Mouse (Mus musculus) hindbrain, embryonic 16.5 days (tissue): ENCODE measurements around the gene Olfr845. TPM values are rescaled to one million over a fixed set of nuclear protein-coding genes. Genes with fewer than 3 reads are reported as not detected.

Experiments
- ATAC-seq: fragments of 200-750 bp; cut with Nextera tagmentation; 2 replicates; pipeline ENCODE4 v1.8.0; 2017; ENCODE audit warnings: moderate TSS enrichment, moderate library complexity
- H3K27ac ChIP-seq: fragments of 300-500 bp; sonication (generic); 2 replicates; pipeline ENCODE4 v1.5.1; 2014; ENCODE audit warnings: low read depth, mild to moderate bottlenecking, control low read depth, low read length, moderate library complexity
- H3K27me3 ChIP-seq: fragments of 300-500 bp; sonication (generic); replicated peaks from 2 replicates; pipeline ENCODE4 v1.6.1; 2014; ENCODE audit warnings: low read length; ENCODE audit not compliant: control insufficient read depth, insufficient read depth
- H3K36me3 ChIP-seq: fragments of 300-500 bp; sonication (generic); 2 replicates; pipeline ENCODE4 v1.6.1; 2014; ENCODE audit warnings: mild to moderate bottlenecking, low read length, moderate library complexity, mixed read lengths; ENCODE audit not compliant: control insufficient read depth, insufficient read depth
- H3K4me1 ChIP-seq: fragments of 300-500 bp; sonication (generic); 2 replicates; pipeline ENCODE4 v1.6.1; 2014; ENCODE audit warnings: low read depth, low read length; ENCODE audit not compliant: control insufficient read depth, insufficient read depth
- H3K4me2 ChIP-seq: fragments of 300-500 bp; sonication (generic); 2 replicates; pipeline ENCODE4 v1.6.1; 2014; ENCODE audit warnings: mild to moderate bottlenecking, low read length, control low read depth, moderate library complexity
- H3K4me3 ChIP-seq: fragments of 300-500 bp; sonication (generic); 2 replicates; pipeline ENCODE4 v1.5.1; 2014; ENCODE audit warnings: mild to moderate bottlenecking, low read length, control low read depth, moderate library complexity
- H3K9ac ChIP-seq: fragments of 300-500 bp; sonication (generic); 2 replicates; pipeline ENCODE4 v1.6.1; 2014; ENCODE audit warnings: low read depth, mild to moderate bottlenecking, control low read depth, low read length, moderate library complexity
- H3K9me3 ChIP-seq: fragments of 300-500 bp; sonication (generic); 2 replicates; pipeline ENCODE4 v1.6.1; 2014; ENCODE audit warnings: mild to moderate bottlenecking, low read length, moderate library complexity; ENCODE audit not compliant: control insufficient read depth
- WGBS: fragments of 180-500 bp; shearing (Covaris S2); extraction: QIAGEN DNeasy Blood & Tissue Kit; methylation state at CpG from one replicate; pipeline ENCODE4 v1.1.7; 2014; 5-methylcytosine and 5-hydroxymethylcytosine counted together
- polyA plus RNA-seq: library from polyadenylated mRNA; unstranded; fragments of >200 nt; fragmentation: Nextera tagmentation; extraction: Ambion mirVana; gene quantifications from 2 replicates; pipeline ENCODE4 v1.2.1, GENCODE M21; 2015

Gene Olfr845
- not detected in 2 replicates for polyA plus RNA-seq

DNA sequence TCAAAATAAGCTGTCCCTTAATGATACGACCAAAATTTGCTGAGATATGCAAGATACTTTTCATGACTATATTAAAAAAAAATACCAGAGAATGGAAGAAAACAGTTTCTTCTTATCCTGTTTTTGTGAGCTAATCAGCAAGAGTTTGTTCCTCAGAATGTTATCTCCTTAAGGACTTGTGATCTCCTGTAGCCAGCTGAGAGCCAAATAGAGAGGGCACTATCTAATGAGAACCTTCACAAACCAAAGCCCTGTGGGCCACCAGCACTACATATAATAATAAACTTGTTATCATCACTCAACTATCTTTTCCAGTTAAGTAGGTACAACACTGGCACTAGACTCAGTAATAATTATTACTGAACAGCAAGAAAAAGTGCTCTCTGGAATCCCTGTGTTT, at the start of gene Olfr845:
Gene Olfr845 (plus strand): TSS at position 301 of the 400 bp plus-strand sequence.
- Histone ChIP-seq H3K27me3 (no peaks in the 10 kb centered on the region), H3K36me3 (no peaks in the 10 kb centered on the region), H3K27ac (no peak within 1 kb of the TSS), H3K4me2 (no peak within 1 kb of the TSS), H3K4me3 (no peak within 1 kb of the TSS), H3K9ac (no peak within 1 kb of the TSS), H3K4me1 (no peaks in the 10 kb centered on the region), H3K9me3 (no peaks in the 10 kb centered on the region)
- WGBS, result 70% methylated on average over 1 of the region's 1 CpGs
- no peak for ATAC-seq

DNA sequence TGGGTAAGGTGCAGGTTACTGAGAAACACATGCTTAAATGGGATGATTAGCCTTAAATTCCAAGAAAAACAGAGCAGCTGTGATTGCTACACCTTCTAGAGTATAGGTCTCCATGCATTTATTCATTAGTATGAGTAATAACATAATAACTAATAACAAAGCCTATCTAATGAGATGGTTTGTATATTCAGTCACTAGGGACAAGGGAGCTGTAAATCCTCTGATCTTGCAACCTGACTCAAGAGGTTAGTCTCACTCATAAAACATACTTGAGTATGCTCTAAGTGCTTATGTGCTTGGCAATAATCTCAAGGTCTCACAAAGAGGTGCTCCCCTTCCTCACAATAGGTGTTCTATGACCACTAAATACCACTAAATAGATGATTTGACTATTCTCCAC, 20.2 kb upstream of the Olfr845 start, which contains the start of gene Olfr844:
Gene Olfr844 (plus strand): TSS at position 301 of the 400 bp plus-strand sequence.
- H3K36me3 ChIP-seq, result no peaks in the 10 kb centered on the region
- H3K27me3 ChIP-seq, result no peaks in the 10 kb centered on the region
- no peaks in the 10 kb centered on the region for H3K4me1 ChIP-seq
- H3K27ac ChIP-seq, result no peak within 1 kb of the TSS
- H3K9me3 ChIP-seq, result peaks cover 9% of the 10 kb centered on the region
- H3K4me2 ChIP-seq, result no peak within 1 kb of the TSS
- H3K9ac ChIP-seq, result no peak within 1 kb of the TSS
- H3K4me3 ChIP-seq, result no peak within 1 kb of the TSS
- no peak for ATAC-seq

DNA sequence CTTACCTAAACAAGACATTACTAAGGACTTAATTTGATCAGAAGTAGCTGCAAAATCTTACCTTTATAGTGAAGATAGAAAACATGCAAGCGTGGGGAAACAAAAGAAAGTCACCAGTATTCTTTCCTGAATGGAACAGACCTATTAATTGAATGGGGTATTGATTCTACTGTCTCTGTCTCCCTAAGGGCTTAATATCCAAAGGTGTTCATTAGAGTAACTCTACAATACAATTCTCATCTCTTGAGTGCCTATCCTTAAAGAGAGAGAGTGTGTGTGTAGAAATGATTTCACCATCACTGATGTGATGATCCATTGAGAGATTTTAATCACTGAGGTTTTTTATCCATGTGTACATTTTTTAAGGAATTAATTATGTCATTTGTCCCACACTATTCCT, 27.6 kb downstream of the Olfr845 start, which contains the start of gene Olfr846:
Gene Olfr846 (minus strand): TSS at position 101 of the 400 bp plus-strand sequence.
- Histone ChIP-seq H3K4me2 (no peak within 1 kb of the TSS), H3K4me1 (no peaks in the 10 kb centered on the region), H3K27me3 (no peaks in the 10 kb centered on the region), H3K9me3 (peaks cover 8% of the 10 kb centered on the region; the same call in 1 of the 2 replicates), H3K4me3 (no peak within 1 kb of the TSS), H3K36me3 (no peaks in the 10 kb centered on the region), H3K27ac (no peak within 1 kb of the TSS), H3K9ac (no peak within 1 kb of the TSS)
- ATAC-seq, result no peak
- 53% methylated on average over 1 of the region's 1 CpGs for WGBS

DNA sequence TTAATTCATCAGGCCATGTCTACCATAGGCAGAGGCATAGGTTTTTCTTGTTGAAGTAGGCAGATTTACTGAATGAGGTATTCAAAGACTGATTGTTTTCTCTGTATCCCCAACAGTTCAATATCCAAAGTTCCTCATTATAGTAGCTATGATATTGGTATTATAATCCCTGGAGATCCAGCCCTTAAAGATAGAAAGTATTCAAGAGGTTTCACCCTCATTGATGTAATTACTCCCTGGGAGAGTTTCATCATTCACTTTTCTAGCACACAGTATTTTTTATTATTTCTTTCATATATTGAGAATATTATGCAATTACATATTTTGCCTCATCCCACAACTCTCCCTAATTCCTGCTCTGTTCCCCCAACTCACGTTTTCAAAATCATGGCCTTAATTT, 42.3 kb downstream of the Olfr845 start, which contains the start of gene Olfr847:
Gene Olfr847 (minus strand): TSS at position 101 of the 400 bp plus-strand sequence.
- H3K9ac ChIP-seq, result no peak within 1 kb of the TSS
- no peak within 1 kb of the TSS for H3K4me2 ChIP-seq
- no peak for ATAC-seq
- H3K27ac ChIP-seq, result no peak within 1 kb of the TSS
- peaks cover 4% of the 10 kb centered on the region; the same call in 1 of the 2 replicates for H3K9me3 ChIP-seq
- no peaks in the 10 kb centered on the region for H3K36me3 ChIP-seq
- H3K4me1 ChIP-seq, result no peaks in the 10 kb centered on the region
- H3K4me3 ChIP-seq, result no peak within 1 kb of the TSS
- H3K27me3 ChIP-seq, result no peaks in the 10 kb centered on the region
- WGBS, result 63% methylated on average over 1 of the region's 1 CpGs

Other genes with a start within 250 kb of the Olfr845 start
- not detected in 2 replicates for gene Olfr836, start 216.1 kb upstream of the Olfr845 start, polyA plus RNA-seq
- not detected in 2 replicates for gene Olfr837, start 200.1 kb upstream of the Olfr845 start, polyA plus RNA-seq
- gene Olfr839-ps1, start 159.1 kb upstream of the Olfr845 start, polyA plus RNA-seq, result not detected in 2 replicates
- gene Olfr843, start 84.5 kb upstream of the Olfr845 start, polyA plus RNA-seq, result not detected in 2 replicates
- gene Olfr844, start 20.1 kb upstream of the Olfr845 start, polyA plus RNA-seq, result not detected in 2 replicates
- not detected in 2 replicates for gene Olfr846, start 27.5 kb downstream of the Olfr845 start, polyA plus RNA-seq
- gene Olfr847, start 42.2 kb downstream of the Olfr845 start, polyA plus RNA-seq, result not detected in 2 replicates
- not detected in 2 replicates for gene Olfr849, start 103.8 kb downstream of the Olfr845 start, polyA plus RNA-seq
- not detected in 2 replicates for gene Olfr850, start 141.8 kb downstream of the Olfr845 start, polyA plus RNA-seq
- gene Olfr851, start 156.8 kb downstream of the Olfr845 start, polyA plus RNA-seq, result not detected in 2 replicates
- gene Olfr853, start 204.6 kb downstream of the Olfr845 start, polyA plus RNA-seq, result not detected in 2 replicates
- gene Olfr854, start 230.9 kb downstream of the Olfr845 start, polyA plus RNA-seq, result not detected in 2 replicates
- gene Olfr855, start 246.2 kb downstream of the Olfr845 start, polyA plus RNA-seq, result not detected in 2 replicates